Mouse (Mus musculus): ENCODE measurements around the gene Camsap3. TPM values are rescaled to one million over a fixed set of nuclear protein-coding genes. Genes with fewer than 3 reads are reported as not detected.

Camsap3 gene
- total RNA-seq (2014; rRNA removed) (115 and 149 TPM in 2 replicates), polyA plus RNA-seq (2015; fragmentation: Nextera tagmentation; extraction: Ambion mirVana) (44.9 and 46.2 TPM in 2 replicates)

GRCm38 (mm10) chr8:3586993-3587390, at the start of gene Camsap3:
Gene Camsap3, plus strand, starts transcription at chr8:3587293.
- WGBS: 0% methylated on average over 7 of the region's 7 CpGs
- peak within 1 kb of the TSS; percentile 83 for H3K27ac ChIP-seq (ENCODE audit: low read depth, low read length)
- no peaks in the 10 kb centered on the region for H3K36me3 ChIP-seq (ENCODE audit: insufficient read depth, low read length)
- no peaks in the 10 kb centered on the region for H3K4me1 ChIP-seq (ENCODE audit: insufficient read depth, low read length)
- TF ChIP-seq CTCF (IDR thresholded peaks at IDR 0.05): no peak
- no peaks in the 10 kb centered on the region for H3K27me3 ChIP-seq (ENCODE audit: insufficient read depth, low read length)
- DNase-seq (ENCODE audit: low spot score) (no peak), ATAC-seq (ENCODE audit: low FRiP score) (no peak)
- H3K9ac ChIP-seq (replicated peaks; ENCODE audit: low read length, poor library complexity, severe bottlenecking): peak within 1 kb of the TSS; percentile 90
- no peaks in the 10 kb centered on the region for H3K9me3 ChIP-seq (ENCODE audit: low read length)
- H3K4me3 ChIP-seq (ENCODE audit: low read depth, low read length): peak within 1 kb of the TSS; percentile 94
- H3K4me2 ChIP-seq (ENCODE audit: low read depth, low read length, poor library complexity, severe bottlenecking): peak within 1 kb of the TSS; percentile 70

GRCm38 (mm10) chr8:3537666-3538065, 49.4 kb upstream of the Camsap3 start:
- no peak overlapping the region for H3K9ac ChIP-seq (replicated peaks; ENCODE audit: low read length, poor library complexity, severe bottlenecking)
- no peak for ATAC-seq (ENCODE audit: low FRiP score)
- no peak overlapping the region for H3K27ac ChIP-seq (ENCODE audit: low read depth, low read length)
- H3K36me3 ChIP-seq (ENCODE audit: insufficient read depth, low read length): peaks cover 58% of the 10 kb centered on the region
- DNase-seq (ENCODE audit: low spot score): no peak
- H3K4me1 ChIP-seq (ENCODE audit: insufficient read depth, low read length): no peaks in the 10 kb centered on the region
- no peak for TF ChIP-seq CTCF (IDR thresholded peaks at IDR 0.05)
- no peak overlapping the region for H3K4me2 ChIP-seq (ENCODE audit: low read depth, low read length, poor library complexity, severe bottlenecking)
- no peaks in the 10 kb centered on the region for H3K9me3 ChIP-seq (ENCODE audit: low read length)
- H3K4me3 ChIP-seq (ENCODE audit: low read depth, low read length): no peak overlapping the region
- 95% methylated on average over 25 of the region's 26 CpGs for WGBS
- H3K27me3 ChIP-seq (ENCODE audit: insufficient read depth, low read length): no peaks in the 10 kb centered on the region

DNA sequence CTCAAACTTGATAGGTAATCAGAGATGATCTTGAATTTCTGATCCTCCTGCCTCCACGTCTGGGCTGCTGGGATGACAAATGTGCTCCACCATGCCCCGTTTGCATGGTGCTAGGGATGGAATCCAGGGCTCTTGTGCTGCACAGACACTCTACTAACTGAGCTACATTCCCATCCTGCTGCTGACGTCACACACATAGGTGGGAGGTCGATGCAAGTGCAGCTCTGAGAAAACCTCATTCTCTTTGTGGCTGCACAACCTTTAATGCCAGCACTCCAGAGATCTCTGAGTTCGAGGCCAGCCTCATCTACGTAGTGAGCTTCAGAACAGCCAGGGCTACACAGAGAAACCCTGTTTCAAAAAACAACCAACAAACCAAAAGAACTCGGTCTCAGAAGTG, 47.9 kb upstream of the Camsap3 start:
- DNase-seq (ENCODE audit: low spot score): no peak
- Histone ChIP-seq H3K27me3 (ENCODE audit: insufficient read depth, low read length) (no peaks in the 10 kb centered on the region), H3K4me2 (ENCODE audit: low read depth, low read length, poor library complexity, severe bottlenecking) (no peak overlapping the region), H3K9ac (replicated peaks; ENCODE audit: low read length, poor library complexity, severe bottlenecking) (no peak overlapping the region), H3K4me1 (ENCODE audit: insufficient read depth, low read length) (no peaks in the 10 kb centered on the region), H3K9me3 (ENCODE audit: low read length) (no peaks in the 10 kb centered on the region), H3K36me3 (ENCODE audit: insufficient read depth, low read length) (peaks cover 64% of the 10 kb centered on the region), H3K4me3 (ENCODE audit: low read depth, low read length) (no peak overlapping the region), H3K27ac (ENCODE audit: low read depth, low read length) (no peak overlapping the region)
- TF ChIP-seq CTCF (IDR thresholded peaks at IDR 0.05): no peak
- ATAC-seq (ENCODE audit: low FRiP score): no peak
- 82% methylated on average over 7 of the region's 7 CpGs for WGBS

DNA sequence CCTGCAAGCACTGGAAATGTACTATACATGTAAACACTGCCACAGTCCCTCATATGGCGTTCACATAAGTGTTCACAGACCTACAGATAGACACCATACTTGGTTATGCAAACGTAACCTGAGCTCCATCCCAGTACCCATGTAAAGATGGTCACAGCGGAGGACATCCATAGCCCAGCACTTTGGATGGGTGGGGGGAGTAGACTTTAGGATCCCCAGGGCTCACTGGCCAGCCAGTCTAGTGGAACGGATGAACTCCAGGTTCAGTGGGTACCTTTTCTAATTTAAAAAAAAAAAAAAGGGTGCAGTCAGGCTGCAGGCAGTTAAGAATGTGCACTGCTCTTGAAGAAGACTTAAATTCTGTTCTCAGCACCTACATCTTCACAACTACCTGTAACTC, 47.0 kb upstream of the Camsap3 start:
- 93% methylated on average over 4 of the region's 4 CpGs for WGBS
- H3K27ac ChIP-seq (ENCODE audit: low read depth, low read length): no peak overlapping the region
- no peak for TF ChIP-seq CTCF (IDR thresholded peaks at IDR 0.05)
- peaks cover 73% of the 10 kb centered on the region for H3K36me3 ChIP-seq (ENCODE audit: insufficient read depth, low read length)
- no peak overlapping the region for H3K9ac ChIP-seq (replicated peaks; ENCODE audit: low read length, poor library complexity, severe bottlenecking)
- no peak overlapping the region for H3K4me3 ChIP-seq (ENCODE audit: low read depth, low read length)
- no peak for DNase-seq (ENCODE audit: low spot score)
- no peak overlapping the region for H3K4me2 ChIP-seq (ENCODE audit: low read depth, low read length, poor library complexity, severe bottlenecking)
- H3K9me3 ChIP-seq (ENCODE audit: low read length): no peaks in the 10 kb centered on the region
- ATAC-seq (ENCODE audit: low FRiP score): no peak
- no peaks in the 10 kb centered on the region for H3K27me3 ChIP-seq (ENCODE audit: insufficient read depth, low read length)
- no peaks in the 10 kb centered on the region for H3K4me1 ChIP-seq (ENCODE audit: insufficient read depth, low read length)

- Histone ChIP-seq H3K9me3 (ENCODE audit: low read length) (no peaks in the 10 kb centered on the region), H3K4me2 (ENCODE audit: low read depth, low read length, poor library complexity, severe bottlenecking) (no peak overlapping the region), H3K4me1 (ENCODE audit: insufficient read depth, low read length) (no peaks in the 10 kb centered on the region), H3K36me3 (ENCODE audit: insufficient read depth, low read length) (peaks cover 29% of the 10 kb centered on the region), H3K9ac (replicated peaks; ENCODE audit: low read length, poor library complexity, severe bottlenecking) (no peak overlapping the region), H3K4me3 (ENCODE audit: low read depth, low read length) (no peak overlapping the region), H3K27ac (ENCODE audit: low read depth, low read length) (no peak overlapping the region), H3K27me3 (ENCODE audit: insufficient read depth, low read length) (no peaks in the 10 kb centered on the region)
- no peak for TF ChIP-seq CTCF (IDR thresholded peaks at IDR 0.05)
- DNase-seq (ENCODE audit: low spot score) (no peak), ATAC-seq (ENCODE audit: low FRiP score) (no peak)
- 88% methylated on average over 2 of the region's 2 CpGs for WGBS
Observed at GRCm38 (mm10) chr8:3546511-3546910, 40.6 kb upstream of the Camsap3 start.

DNA sequence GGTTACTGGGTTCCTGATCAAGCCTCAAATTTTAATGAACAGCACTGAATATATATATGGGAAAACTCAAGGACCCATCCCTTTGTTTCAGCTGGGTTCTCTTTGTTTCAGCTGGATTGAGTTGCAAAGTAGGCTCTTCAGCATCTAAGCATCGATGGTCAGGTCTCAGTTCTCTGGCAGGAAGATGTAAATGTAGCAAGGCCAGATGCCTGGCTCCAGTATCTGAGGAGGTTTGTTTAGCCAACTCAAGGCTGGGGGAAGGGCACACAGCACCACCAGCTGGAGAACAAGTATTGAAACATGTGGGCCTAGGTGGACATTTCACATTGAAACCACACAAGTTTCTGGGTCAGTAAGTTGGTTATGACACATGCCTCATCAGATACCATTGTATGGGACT, 34.9 kb upstream of the Camsap3 start:
- no peak for TF ChIP-seq CTCF (IDR thresholded peaks at IDR 0.05)
- Histone ChIP-seq H3K27ac (ENCODE audit: low read depth, low read length) (no peak overlapping the region), H3K27me3 (ENCODE audit: insufficient read depth, low read length) (no peaks in the 10 kb centered on the region), H3K9ac (replicated peaks; ENCODE audit: low read length, poor library complexity, severe bottlenecking) (no peak overlapping the region), H3K4me1 (ENCODE audit: insufficient read depth, low read length) (no peaks in the 10 kb centered on the region), H3K36me3 (ENCODE audit: insufficient read depth, low read length) (no peaks in the 10 kb centered on the region), H3K9me3 (ENCODE audit: low read length) (no peaks in the 10 kb centered on the region), H3K4me3 (ENCODE audit: low read depth, low read length) (no peak overlapping the region), H3K4me2 (ENCODE audit: low read depth, low read length, poor library complexity, severe bottlenecking) (no peak overlapping the region)
- 87% methylated on average over 1 of the region's 1 CpGs for WGBS
- ATAC-seq (ENCODE audit: low FRiP score): no peak
- no peak for DNase-seq (ENCODE audit: low spot score)

Data from midbrain, postnatal 0 days (tissue).